Mouse (Mus musculus): ENCODE data around the gene Prr36. TPM values are rescaled to one million over a fixed set of nuclear protein-coding genes. Genes with fewer than 3 reads are reported as not detected.

Prr36 gene
- 7.2 and 10.7 TPM in 2 replicates for polyA plus RNA-seq (2011; ENCODE audit: insufficient read depth, insufficient read length, low read depth, missing spikeins)

- no peak within 1 kb of the TSS for H3K27ac ChIP-seq (ENCODE audit: insufficient read depth, low read length)
Measured at GRCm38 (mm10) chr8:4216791-4217621, at the start of gene Prr36. Gene Prr36, minus strand, starts transcription at chr8:4217459.

GRCm38 (mm10) chr8:4265160-4265914 lies 48.1 kb upstream of the Prr36 start:
- Histone ChIP-seq H3K27ac (ENCODE audit: insufficient read depth, low read length) (no peak overlapping the region), H3K36me3 (ENCODE audit: control insufficient read depth, insufficient read depth, low read length, poor library complexity, severe bottlenecking) (peaks cover 88% of the 10 kb centered on the region), H3K27me3 (ENCODE audit: control insufficient read depth, insufficient read depth, low read length, poor library complexity, severe bottlenecking) (no peaks in the 10 kb centered on the region), H3K9me3 (replicated peaks; ENCODE audit: control insufficient read depth, insufficient read depth, low read length, poor library complexity, severe bottlenecking) (no peaks in the 10 kb centered on the region), H3K4me3 (ENCODE audit: low read depth, low read length) (no peak overlapping the region), H3K4me1 (ENCODE audit: control insufficient read depth, insufficient read depth, low read length) (no peaks in the 10 kb centered on the region), H3K9ac (ENCODE audit: low read depth, poor library complexity, severe bottlenecking) (no peak overlapping the region)
- TF ChIP-seq CTCF (IDR thresholded peaks at IDR 0.05; ENCODE audit: low read depth, low read length) (no peak), POLR2A (IDR thresholded peaks at IDR 0.05; ENCODE audit: insufficient read depth, low read length) (no peak), EP300 (IDR thresholded peaks at IDR 0.05; ENCODE audit: insufficient read depth, low read depth, low read length) (no peak)

More at GRCm38 (mm10) chr8:4216791-4217621, at the start of gene Prr36:
- H3K4me3 ChIP-seq (ENCODE audit: low read depth, low read length) = peak within 1 kb of the TSS; percentile 66
- H3K9ac ChIP-seq (ENCODE audit: low read depth, poor library complexity, severe bottlenecking) = peak within 1 kb of the TSS; percentile 65
- H3K36me3 ChIP-seq (ENCODE audit: control insufficient read depth, insufficient read depth, low read length, poor library complexity, severe bottlenecking) = no peaks in the 10 kb centered on the region
- no peaks in the 10 kb centered on the region; the same call in 1 of the 2 replicates for H3K27me3 ChIP-seq (ENCODE audit: control insufficient read depth, insufficient read depth, low read length, poor library complexity, severe bottlenecking)
- TF ChIP-seq POLR2A (IDR thresholded peaks at IDR 0.05; ENCODE audit: insufficient read depth, low read length) (no peak), EP300 (IDR thresholded peaks at IDR 0.05; ENCODE audit: insufficient read depth, low read depth, low read length) (no peak), CTCF (IDR thresholded peaks at IDR 0.05; ENCODE audit: low read depth, low read length) (no peak)
- peaks cover 4% of the 10 kb centered on the region for H3K4me1 ChIP-seq (ENCODE audit: control insufficient read depth, insufficient read depth, low read length)
- H3K9me3 ChIP-seq (replicated peaks; ENCODE audit: control insufficient read depth, insufficient read depth, low read length, poor library complexity, severe bottlenecking) = no peaks in the 10 kb centered on the region

- TF ChIP-seq CTCF (IDR thresholded peaks at IDR 0.05; ENCODE audit: low read depth, low read length) = no peak
- no peak for TF ChIP-seq EP300 (IDR thresholded peaks at IDR 0.05; ENCODE audit: insufficient read depth, low read depth, low read length)
- TF ChIP-seq POLR2A (IDR thresholded peaks at IDR 0.05; ENCODE audit: insufficient read depth, low read length) = no peak
- H3K4me3 ChIP-seq (ENCODE audit: low read depth, low read length) = no peak overlapping the region
- no peak overlapping the region for H3K27ac ChIP-seq (ENCODE audit: insufficient read depth, low read length)
- no peak overlapping the region for H3K9ac ChIP-seq (ENCODE audit: low read depth, poor library complexity, severe bottlenecking)
- no peaks in the 10 kb centered on the region for H3K4me1 ChIP-seq (ENCODE audit: control insufficient read depth, insufficient read depth, low read length)
- no peaks in the 10 kb centered on the region for H3K27me3 ChIP-seq (ENCODE audit: control insufficient read depth, insufficient read depth, low read length, poor library complexity, severe bottlenecking)
- peaks cover 75% of the 10 kb centered on the region for H3K36me3 ChIP-seq (ENCODE audit: control insufficient read depth, insufficient read depth, low read length, poor library complexity, severe bottlenecking)
- no peaks in the 10 kb centered on the region for H3K9me3 ChIP-seq (replicated peaks; ENCODE audit: control insufficient read depth, insufficient read depth, low read length, poor library complexity, severe bottlenecking)
Measured at GRCm38 (mm10) chr8:4263105-4263791, 46.0 kb upstream of the Prr36 start.

GRCm38 (mm10) chr8:4259805-4260170 lies 42.5 kb upstream of the Prr36 start:
- Histone ChIP-seq H3K36me3 (ENCODE audit: control insufficient read depth, insufficient read depth, low read length, poor library complexity, severe bottlenecking) (peaks cover 48% of the 10 kb centered on the region), H3K4me3 (ENCODE audit: low read depth, low read length) (no peak overlapping the region)

DNA sequence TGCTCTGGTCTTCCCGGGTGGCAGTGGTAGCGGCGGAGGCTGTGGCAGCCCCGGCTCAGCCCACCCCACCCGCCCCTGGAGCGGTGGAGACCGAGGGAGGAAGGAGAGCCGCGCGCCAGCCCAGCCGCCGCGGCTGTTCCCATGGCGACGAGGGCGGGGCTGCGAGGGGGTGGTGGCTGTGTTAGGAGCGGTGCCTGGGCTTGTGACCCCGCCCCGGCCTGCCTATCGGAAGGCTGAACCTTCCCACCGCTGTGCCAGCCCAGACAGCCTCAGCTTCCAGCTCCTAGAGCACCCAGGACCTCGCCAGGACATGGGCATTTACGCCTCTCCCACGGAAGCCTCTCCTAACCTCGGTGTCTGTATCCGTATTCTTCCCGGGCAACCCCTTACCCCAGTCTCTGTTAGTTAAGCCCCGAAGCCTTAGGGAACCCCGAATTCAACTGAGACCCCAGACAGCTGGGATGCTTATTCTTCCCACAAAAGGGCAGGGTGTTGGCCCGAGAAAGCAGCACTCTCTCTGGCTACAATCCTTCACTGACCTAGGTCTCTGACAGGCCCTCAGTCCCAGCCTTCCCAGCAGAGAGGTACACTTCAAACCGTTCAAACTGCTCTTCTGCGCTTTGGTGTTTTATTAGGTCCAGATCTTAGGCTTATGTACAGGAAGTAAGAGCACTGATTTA lies 42.0 kb upstream of the Prr36 start, which contains the start of gene Ctxn1:
TSS of gene Ctxn1 (minus strand) at position 150 of the 680 bp plus-strand sequence.
- peaks cover 1% of the 10 kb centered on the region for H3K4me1 ChIP-seq (ENCODE audit: control insufficient read depth, insufficient read depth, low read length)
- peak within 1 kb of the TSS; percentile 51 for H3K9ac ChIP-seq (ENCODE audit: low read depth, poor library complexity, severe bottlenecking)
- H3K4me3 ChIP-seq (ENCODE audit: low read depth, low read length) = peak within 1 kb of the TSS; percentile 70
- H3K27ac ChIP-seq (ENCODE audit: insufficient read depth, low read length) = peak within 1 kb of the TSS; percentile 79
- no peak for TF ChIP-seq POLR2A (IDR thresholded peaks at IDR 0.05; ENCODE audit: insufficient read depth, low read length)
- TF ChIP-seq CTCF (IDR thresholded peaks at IDR 0.05; ENCODE audit: low read depth, low read length) = no peak
- no peak for TF ChIP-seq EP300 (IDR thresholded peaks at IDR 0.05; ENCODE audit: insufficient read depth, low read depth, low read length)
- H3K9me3 ChIP-seq (replicated peaks; ENCODE audit: control insufficient read depth, insufficient read depth, low read length, poor library complexity, severe bottlenecking) = no peaks in the 10 kb centered on the region
- no peaks in the 10 kb centered on the region for H3K27me3 ChIP-seq (ENCODE audit: control insufficient read depth, insufficient read depth, low read length, poor library complexity, severe bottlenecking)
- H3K36me3 ChIP-seq (ENCODE audit: control insufficient read depth, insufficient read depth, low read length, poor library complexity, severe bottlenecking) = peaks cover 50% of the 10 kb centered on the region

More at GRCm38 (mm10) chr8:4259805-4260170, 42.5 kb upstream of the Prr36 start:
- Histone ChIP-seq H3K27ac (ENCODE audit: insufficient read depth, low read length) (peak overlapping the region; percentile 79), H3K27me3 (ENCODE audit: control insufficient read depth, insufficient read depth, low read length, poor library complexity, severe bottlenecking) (no peaks in the 10 kb centered on the region), H3K9ac (ENCODE audit: low read depth, poor library complexity, severe bottlenecking) (peak overlapping the region; percentile 51; the same call in 1 of the 2 replicates), H3K9me3 (replicated peaks; ENCODE audit: control insufficient read depth, insufficient read depth, low read length, poor library complexity, severe bottlenecking) (no peaks in the 10 kb centered on the region), H3K4me1 (ENCODE audit: control insufficient read depth, insufficient read depth, low read length) (peaks cover 1% of the 10 kb centered on the region)
- TF ChIP-seq CTCF (IDR thresholded peaks at IDR 0.05; ENCODE audit: low read depth, low read length) (no peak), POLR2A (IDR thresholded peaks at IDR 0.05; ENCODE audit: insufficient read depth, low read length) (no peak), EP300 (IDR thresholded peaks at IDR 0.05; ENCODE audit: insufficient read depth, low read depth, low read length) (no peak)
